Mouse (Mus musculus): ENCODE measurements around the gene S1pr5. TPM values are rescaled to one million over a fixed set of nuclear protein-coding genes. Genes with fewer than 3 reads are reported as not detected.

Gene S1pr5
- polyA plus RNA-seq, 1 experiment: 3.6 TPM

Other genes with a start within 250 kb of the S1pr5 start
- gene Mrpl4, start 245.7 kb downstream of the S1pr5 start, polyA plus RNA-seq (2012; ENCODE audit: insufficient read depth, insufficient read length, missing spikeins): 140 and 185 TPM in 2 replicates
- 2.3 and 3.1 TPM in 2 replicates for gene Icam1, start 232.5 kb downstream of the S1pr5 start, polyA plus RNA-seq (2012; ENCODE audit: insufficient read depth, insufficient read length, missing spikeins)
- gene Icam4, start 219.1 kb downstream of the S1pr5 start, polyA plus RNA-seq (2012; ENCODE audit: insufficient read depth, insufficient read length, missing spikeins): not detected in 2 replicates
- not detected in 2 replicates for gene Icam5, start 216.4 kb downstream of the S1pr5 start, polyA plus RNA-seq (2012; ENCODE audit: insufficient read depth, insufficient read length, missing spikeins)
- not detected in 2 replicates for gene Zglp1, start 181.3 kb downstream of the S1pr5 start, polyA plus RNA-seq (2012; ENCODE audit: insufficient read depth, insufficient read length, missing spikeins)
- 0.79 TPM in 1 of 2 replicates, not detected in the other for gene Gm49373, start 175.3 kb downstream of the S1pr5 start, polyA plus RNA-seq (2012; ENCODE audit: insufficient read depth, insufficient read length, missing spikeins)
- 52.7 and 55.1 TPM in 2 replicates for gene Fdx1l, start 174.8 kb downstream of the S1pr5 start, polyA plus RNA-seq (2012; ENCODE audit: insufficient read depth, insufficient read length, missing spikeins)
- gene Gm38431, start 156.4 kb downstream of the S1pr5 start, polyA plus RNA-seq (2012; ENCODE audit: insufficient read depth, insufficient read length, missing spikeins): not detected in 2 replicates
- 15.5 and 16.4 TPM in 2 replicates for gene Raver1, start 156.4 kb downstream of the S1pr5 start, polyA plus RNA-seq (2012; ENCODE audit: insufficient read depth, insufficient read length, missing spikeins)
- gene Tyk2, start 117.2 kb downstream of the S1pr5 start, polyA plus RNA-seq (2012; ENCODE audit: insufficient read depth, insufficient read length, missing spikeins): 3.8 and 4.1 TPM in 2 replicates
- gene Cdc37, start 98.5 kb downstream of the S1pr5 start, polyA plus RNA-seq (2012; ENCODE audit: insufficient read depth, insufficient read length, missing spikeins): 70.4 and 78.0 TPM in 2 replicates
- gene Pde4a, start 82.7 kb downstream of the S1pr5 start, polyA plus RNA-seq (2012; ENCODE audit: insufficient read depth, insufficient read length, missing spikeins): 16.2 and 29.4 TPM in 2 replicates
- gene Keap1, start 9.1 kb downstream of the S1pr5 start, polyA plus RNA-seq (2012; ENCODE audit: insufficient read depth, insufficient read length, missing spikeins): 24.6 and 25.5 TPM in 2 replicates
- gene Atg4d, start 16.9 kb upstream of the S1pr5 start, polyA plus RNA-seq (2012; ENCODE audit: insufficient read depth, insufficient read length, missing spikeins): 23.5 and 23.7 TPM in 2 replicates
- 10.9 and 16.2 TPM in 2 replicates for gene Kri1, start 39.5 kb upstream of the S1pr5 start, polyA plus RNA-seq (2012; ENCODE audit: insufficient read depth, insufficient read length, missing spikeins)
- 11.1 and 13.5 TPM in 2 replicates for gene Cdkn2d, start 43.0 kb upstream of the S1pr5 start, polyA plus RNA-seq (2012; ENCODE audit: insufficient read depth, insufficient read length, missing spikeins)
- gene Ap1m2, start 63.9 kb upstream of the S1pr5 start, polyA plus RNA-seq (2012; ENCODE audit: insufficient read depth, insufficient read length, missing spikeins): not detected in 2 replicates
- 9.0 and 9.6 TPM in 2 replicates for gene Slc44a2, start 72.3 kb upstream of the S1pr5 start, polyA plus RNA-seq (2012; ENCODE audit: insufficient read depth, insufficient read length, missing spikeins)
- gene Ilf3, start 119.4 kb upstream of the S1pr5 start, polyA plus RNA-seq (2012; ENCODE audit: insufficient read depth, insufficient read length, missing spikeins): 11.7 and 13.8 TPM in 2 replicates
- 8.0 and 11.1 TPM in 2 replicates for gene Qtrt1, start 163.4 kb upstream of the S1pr5 start, polyA plus RNA-seq (2012; ENCODE audit: insufficient read depth, insufficient read length, missing spikeins)
- 39.0 and 48.4 TPM in 2 replicates for gene Dnm2, start 176.5 kb upstream of the S1pr5 start, polyA plus RNA-seq (2012; ENCODE audit: insufficient read depth, insufficient read length, missing spikeins)